Mouse (Mus musculus) cortical plate, adult 2 months (tissue): ENCODE data around the gene Pitpnm1.

ENCODE experiments used
- CTCF ChIP-seq: fragments of 200-500 bp; IDR thresholded peaks from 2 replicates; pipeline ENCODE4 v1.5.1; 2011; ENCODE audit warnings: mild to moderate bottlenecking, control low read depth, low read length; ENCODE audit not compliant: insufficient read depth; ENCODE audit errors: extremely low read depth
- POLR2A ChIP-seq: fragments of 200-500 bp; IDR thresholded peaks from 2 replicates; pipeline ENCODE4 v1.6.1; 2011; ENCODE audit warnings: mild to moderate bottlenecking, low read length, control low read depth; ENCODE audit not compliant: insufficient read depth; ENCODE audit errors: extremely low read depth

DNA sequence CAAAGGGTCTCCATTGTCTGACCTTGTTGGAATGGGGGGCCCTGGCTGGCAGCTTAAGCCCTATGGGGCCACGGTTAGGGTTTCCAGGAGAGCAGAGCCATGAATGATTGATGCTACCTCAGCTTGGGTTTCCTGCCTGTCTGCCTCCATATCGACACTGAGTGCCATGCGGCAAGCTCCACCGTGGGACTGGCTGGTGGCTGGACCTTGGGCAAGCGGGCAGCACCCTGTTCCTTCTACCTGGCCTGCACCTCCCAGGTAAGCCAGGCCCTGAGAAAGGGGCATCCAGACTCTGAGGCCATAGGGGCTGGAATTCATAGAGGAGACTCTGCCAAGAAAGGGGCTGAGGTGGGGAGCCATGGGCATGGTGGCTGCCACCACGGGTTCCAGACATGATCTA, 40.3 kb downstream of the Pitpnm1 start:
- TF ChIP-seq CTCF (no peak), POLR2A (no peak)
